Mouse (Mus musculus) intestine, postnatal 0 days (tissue): ENCODE measurements around the gene Sox6. TPM values are rescaled to one million over a fixed set of nuclear protein-coding genes. Genes with fewer than 3 reads are reported as not detected.

Experiments
- ATAC-seq: fragments of 200-750 bp; cut with Nextera tagmentation; 2 replicates; pipeline ENCODE4 v1.8.0; 2017; ENCODE audit warnings: mild to moderate bottlenecking, moderate TSS enrichment, moderate library complexity
- H3K27ac ChIP-seq: fragments of 300-500 bp; sonication (generic); 2 replicates; pipeline ENCODE4 v1.5.1; 2014; ENCODE audit warnings: mild to moderate bottlenecking, low read depth, low read length, moderate library complexity
- H3K27me3 ChIP-seq: fragments of 300-500 bp; sonication (generic); replicated peaks from 2 replicates; pipeline ENCODE4 v1.6.1; 2014; ENCODE audit warnings: low read length, mixed read lengths; ENCODE audit not compliant: control insufficient read depth, insufficient read depth
- H3K36me3 ChIP-seq: fragments of 300-500 bp; sonication (generic); 2 replicates; pipeline ENCODE4 v1.6.1; 2014; ENCODE audit warnings: mild to moderate bottlenecking, moderate library complexity; ENCODE audit not compliant: control insufficient read depth, insufficient read depth
- H3K4me1 ChIP-seq: fragments of 300-500 bp; sonication (generic); replicated peaks from 2 replicates; pipeline ENCODE4 v1.6.1; 2014; ENCODE audit warnings: antibody characterized with exemption, low read length, mixed read lengths; ENCODE audit not compliant: control insufficient read depth, insufficient read depth
- H3K4me2 ChIP-seq: fragments of 300-500 bp; sonication (generic); replicated peaks from 2 replicates; pipeline ENCODE4 v1.6.1; 2014; ENCODE audit warnings: low read depth, mild to moderate bottlenecking, moderate library complexity
- H3K4me3 ChIP-seq: fragments of 300-500 bp; sonication (generic); 2 replicates; pipeline ENCODE4 v1.5.1; 2014; ENCODE audit warnings: low read depth, low read length
- H3K9ac ChIP-seq: fragments of 300-500 bp; sonication (generic); 2 replicates; pipeline ENCODE4 v1.6.1; 2014; ENCODE audit warnings: mild to moderate bottlenecking, low read depth, low read length
- H3K9me3 ChIP-seq: fragments of 300-500 bp; sonication (generic); 2 replicates; pipeline ENCODE4 v1.6.1; 2016; ENCODE audit warnings: mixed run types; ENCODE audit not compliant: control insufficient read depth
- CTCF ChIP-seq: sonication (generic); IDR thresholded peaks from 2 replicates; pipeline ENCODE4 v1.5.1; 2016; ENCODE audit warnings: low read depth, mild to moderate bottlenecking, control low read depth, antibody characterized with exemption, moderate library complexity
- WGBS: fragments of 180-500 bp; shearing (Covaris S2); extraction: QIAGEN DNeasy Blood & Tissue Kit; methylation state at CpG from one replicate; pipeline ENCODE4 v1.1.7; 2014; 5-methylcytosine and 5-hydroxymethylcytosine counted together
- polyA plus RNA-seq: library from polyadenylated mRNA; unstranded; fragments of >200 nt; fragmentation: Nextera tagmentation; extraction: Ambion mirVana; gene quantifications from 2 replicates; pipeline ENCODE4 v1.2.1, GENCODE M21; 2015

The Sox6 gene
- polyA plus RNA-seq, 1 experiment from 2014 or later = 21.6 TPM

- Histone ChIP-seq H3K27me3 (no peaks in the 10 kb centered on the region), H3K9me3 (no peaks in the 10 kb centered on the region), H3K36me3 (no peaks in the 10 kb centered on the region), H3K9ac (no peak overlapping the region), H3K27ac (no peak overlapping the region), H3K4me1 (no peaks in the 10 kb centered on the region), H3K4me2 (no peak overlapping the region), H3K4me3 (no peak overlapping the region)
- 88% methylated on average over 4 of the region's 4 CpGs for WGBS
- TF ChIP-seq CTCF = no peak
- ATAC-seq = no peak
These were observed 93.1 kb downstream of the Sox6 start for GRCm38 (mm10) chr7:115945516-115945915.

DNA sequence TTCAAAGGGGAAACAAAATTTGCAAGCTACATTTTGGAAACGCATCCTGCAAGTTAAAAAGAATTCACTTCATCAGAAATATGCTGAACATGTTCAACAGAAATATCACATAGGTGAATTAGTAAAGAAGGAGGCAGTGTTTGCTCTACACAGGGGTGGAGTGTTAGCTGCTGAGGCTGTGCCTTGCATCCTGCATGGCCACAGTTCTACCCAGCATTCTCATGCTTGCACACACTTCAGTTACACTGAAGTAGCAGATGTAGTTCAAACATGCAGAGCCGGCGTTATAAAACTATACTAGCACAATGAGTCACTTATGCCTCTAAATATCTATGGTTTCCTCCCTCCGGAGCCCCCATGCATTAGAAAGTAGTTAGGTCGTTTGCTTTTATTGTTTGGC lies 94.3 kb downstream of the Sox6 start:
- H3K9ac ChIP-seq = no peak overlapping the region
- no peaks in the 10 kb centered on the region for H3K36me3 ChIP-seq
- H3K27me3 ChIP-seq = no peaks in the 10 kb centered on the region
- no peak overlapping the region for H3K27ac ChIP-seq
- whole genome bisulfite sequencing = 56% methylated on average over 5 of the region's 5 CpGs
- no peak overlapping the region for H3K4me2 ChIP-seq
- TF ChIP-seq CTCF = no peak
- no peaks in the 10 kb centered on the region for H3K9me3 ChIP-seq
- no peak overlapping the region for H3K4me3 ChIP-seq
- no peaks in the 10 kb centered on the region for H3K4me1 ChIP-seq
- no peak for ATAC-seq

DNA sequence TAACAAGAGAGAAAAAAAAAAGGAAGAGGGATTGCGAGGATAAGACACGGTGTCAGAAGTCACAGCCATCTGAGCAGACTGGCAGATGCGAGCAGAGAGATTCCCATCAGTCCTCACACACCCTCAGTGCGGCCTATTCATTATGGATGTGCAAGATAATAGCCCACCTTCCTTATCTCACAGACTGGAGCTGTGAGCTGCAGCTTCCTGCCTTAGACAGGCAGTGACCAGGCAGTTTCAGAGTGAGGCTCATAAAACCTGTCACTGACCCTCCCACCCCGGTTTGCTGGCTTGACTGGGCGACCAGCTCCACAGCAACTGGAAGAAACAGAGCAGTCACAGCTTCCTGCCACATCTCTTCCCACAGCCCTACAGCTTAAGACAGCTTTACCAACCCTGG lies 96.8 kb downstream of the Sox6 start:
- Histone ChIP-seq H3K27me3 (no peaks in the 10 kb centered on the region), H3K4me2 (no peak overlapping the region), H3K36me3 (no peaks in the 10 kb centered on the region), H3K9me3 (no peaks in the 10 kb centered on the region), H3K9ac (no peak overlapping the region), H3K27ac (no peak overlapping the region), H3K4me1 (no peaks in the 10 kb centered on the region), H3K4me3 (no peak overlapping the region)
- 30% methylated on average over 6 of the region's 6 CpGs for WGBS
- TF ChIP-seq CTCF = no peak
- no peak for ATAC-seq

DNA sequence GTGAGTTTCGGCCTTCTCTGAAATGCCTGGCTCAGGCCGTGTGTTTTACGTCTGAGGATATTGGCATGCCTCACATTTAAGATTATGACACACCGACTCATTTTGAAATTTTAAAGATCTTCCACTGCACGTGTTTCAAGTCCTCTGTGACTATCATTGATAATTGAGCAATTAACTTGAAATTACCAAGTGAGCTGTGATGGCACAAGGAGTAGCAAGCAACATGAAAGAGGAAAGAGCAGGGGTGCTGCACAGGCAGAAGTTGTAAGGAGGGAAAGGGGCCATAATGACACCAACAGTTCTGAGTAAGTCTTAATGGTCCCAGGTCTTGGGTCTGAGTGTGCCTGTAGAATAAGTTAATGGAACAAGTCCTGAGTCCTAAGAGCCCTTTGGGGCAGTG lies 99.3 kb downstream of the Sox6 start:
- Histone ChIP-seq H3K4me1 (no peaks in the 10 kb centered on the region), H3K9me3 (no peaks in the 10 kb centered on the region), H3K4me2 (no peak overlapping the region), H3K9ac (no peak overlapping the region), H3K27ac (no peak overlapping the region), H3K36me3 (no peaks in the 10 kb centered on the region), H3K27me3 (no peaks in the 10 kb centered on the region), H3K4me3 (no peak overlapping the region)
- no peak for TF ChIP-seq CTCF
- WGBS = 84% methylated on average over 5 of the region's 5 CpGs
- no peak for ATAC-seq

GRCm38 (mm10) chr7:115936908-115937307 lies 101.7 kb downstream of the Sox6 start:
- Histone ChIP-seq H3K9ac (no peak overlapping the region), H3K4me3 (no peak overlapping the region), H3K4me2 (no peak overlapping the region), H3K4me1 (no peaks in the 10 kb centered on the region), H3K9me3 (no peaks in the 10 kb centered on the region), H3K27me3 (no peaks in the 10 kb centered on the region), H3K27ac (no peak overlapping the region), H3K36me3 (no peaks in the 10 kb centered on the region)
- no peak for ATAC-seq
- WGBS = 69% methylated on average over 1 of the region's 1 CpGs
- TF ChIP-seq CTCF = no peak

DNA sequence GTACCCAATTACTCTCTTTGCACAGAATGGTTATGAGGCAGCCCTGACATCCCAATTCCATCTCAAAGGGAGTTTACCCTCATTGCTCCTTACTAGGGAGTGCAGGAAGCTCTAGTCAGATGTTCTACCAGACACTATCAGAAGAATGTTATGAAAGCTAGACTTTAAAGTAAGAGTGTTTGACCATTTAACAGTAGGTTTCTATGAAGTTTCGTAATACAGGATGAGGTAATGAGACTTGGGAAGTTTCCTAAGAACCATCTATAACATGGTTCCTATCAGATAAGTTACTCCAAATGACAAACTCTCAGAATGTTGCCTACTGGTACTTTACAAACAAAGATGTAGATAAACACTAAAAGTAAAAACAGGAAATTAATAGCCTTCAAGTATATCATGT lies 123.3 kb downstream of the Sox6 start:
- no peaks in the 10 kb centered on the region for H3K4me1 ChIP-seq
- no peak overlapping the region for H3K4me2 ChIP-seq
- H3K27me3 ChIP-seq = no peaks in the 10 kb centered on the region
- H3K27ac ChIP-seq = no peak overlapping the region
- no peaks in the 10 kb centered on the region for H3K9me3 ChIP-seq
- TF ChIP-seq CTCF = no peak
- H3K4me3 ChIP-seq = no peak overlapping the region
- 89% methylated on average over 1 of the region's 1 CpGs for WGBS
- no peak for ATAC-seq
- H3K36me3 ChIP-seq = no peaks in the 10 kb centered on the region
- no peak overlapping the region for H3K9ac ChIP-seq

DNA sequence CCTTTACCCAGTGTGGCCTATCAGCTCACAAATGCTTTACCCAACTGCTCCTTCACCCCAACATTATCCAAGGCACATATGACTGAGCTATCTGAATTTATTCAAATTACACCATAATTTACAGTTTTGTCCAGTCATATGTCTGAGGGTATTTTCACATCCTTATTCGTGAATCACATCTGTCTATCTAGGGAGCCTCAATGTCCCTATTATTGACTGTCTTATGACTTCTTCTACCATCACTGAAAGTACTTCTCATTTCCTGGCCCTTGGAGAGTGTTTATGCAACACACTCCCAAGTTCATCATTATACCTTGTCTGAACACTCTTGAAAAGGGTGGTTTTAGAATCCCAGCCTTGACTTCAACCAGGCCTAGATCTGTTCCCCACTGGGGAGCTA lies 128.3 kb downstream of the Sox6 start:
- Histone ChIP-seq H3K9ac (no peak overlapping the region), H3K4me2 (no peak overlapping the region), H3K9me3 (no peaks in the 10 kb centered on the region), H3K27ac (no peak overlapping the region), H3K4me3 (no peak overlapping the region), H3K36me3 (no peaks in the 10 kb centered on the region), H3K4me1 (no peaks in the 10 kb centered on the region), H3K27me3 (no peaks in the 10 kb centered on the region)
- 92% methylated on average over 1 of the region's 1 CpGs for WGBS
- no peak for ATAC-seq
- TF ChIP-seq CTCF = no peak
